Mouse (Mus musculus): Measurements from ENCODE around the gene Tnfsf15.

DNA sequence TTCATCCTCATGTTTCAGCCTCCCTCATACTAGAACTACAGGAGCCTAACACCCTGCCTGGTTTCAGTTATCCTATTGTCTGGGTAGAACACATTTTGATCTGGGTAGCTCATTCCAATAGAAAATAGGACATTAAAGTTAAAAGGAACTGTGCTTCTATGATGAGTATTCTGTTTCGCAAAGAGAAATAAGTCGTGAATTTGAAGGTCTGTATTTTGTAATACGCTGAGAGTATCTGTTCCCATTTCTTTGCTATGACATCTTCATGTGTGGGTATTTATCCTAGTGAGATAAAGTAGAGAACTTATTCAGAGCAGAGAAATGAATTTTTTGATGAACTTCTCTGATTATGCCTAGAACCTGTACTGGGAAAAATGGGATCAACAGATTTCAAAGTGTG is 47.4 kb upstream of the Tnfsf15 start:
- TF ChIP-seq CTCF (IDR thresholded peaks at IDR 0.05; ENCODE audit: control insufficient read depth, insufficient read depth, insufficient replicate concordance, low read depth, low read length) (no peak), POLR2A (IDR thresholded peaks at IDR 0.05; ENCODE audit: control insufficient read depth, low read depth, low read length) (no peak)

Measured in testis, adult 2 months (tissue).